In genomic region chr6:83660821-83661220, GRCm38 (mm10) we compare ENCODE assay signal across 25 mouse cellular contexts. TPM values are rescaled to one million over a fixed set of nuclear protein-coding genes. Genes with fewer than 3 reads are reported as not detected.
"Had no signal": no experiment of that assay in that cellular context is flagged by ENCODE, and none has a peak within 500 bp of the region (broad histone marks: within the 10 kb centered on the region; RNA-seq: fewer than 3 reads in every experiment).

No protein-coding gene starts in this region.

- DNase-seq: kidney, adult 2 months; kidney, postnatal 25 days; layer of hippocampus, adult 9-11 months; liver; liver, embryonic 13.5 days; lung, adult 2 months; lung, postnatal 14 days; lung, postnatal 4 days; retina, postnatal 1 day; right cerebral cortex, postnatal 25 days; spleen, adult 18-20 months had no signal

- H3K4me1 ChIP-seq: limb, embryonic 10.5 days; limb, embryonic 13.5 days; liver, embryonic 13.5 days; midbrain, embryonic 12.5 days; midbrain, embryonic 15.5 days; neural tube, embryonic 13.5 days; stomach, embryonic 15.5 days had no signal

- H3K36me3 ChIP-seq: limb, embryonic 10.5 days; limb, embryonic 13.5 days; liver, embryonic 13.5 days; midbrain, embryonic 12.5 days; midbrain, embryonic 15.5 days; neural tube, embryonic 13.5 days; stomach, embryonic 15.5 days had no signal

- H3K4me3 ChIP-seq: layer of hippocampus, adult 2 months; limb, embryonic 10.5 days; limb, embryonic 13.5 days; liver, embryonic 13.5 days; midbrain, embryonic 12.5 days; midbrain, embryonic 15.5 days; neural tube, embryonic 13.5 days; stomach, embryonic 15.5 days had no signal

- H3K9me3 ChIP-seq: limb, embryonic 10.5 days; limb, embryonic 13.5 days; liver, embryonic 13.5 days; midbrain, embryonic 12.5 days; midbrain, embryonic 15.5 days; neural tube, embryonic 13.5 days; stomach, embryonic 15.5 days had no signal

- ATAC-seq: intestine, embryonic 16.5 days; midbrain, embryonic 15.5 days had no signal

- H3K4me2 ChIP-seq: limb, embryonic 13.5 days; liver, embryonic 13.5 days; midbrain, embryonic 12.5 days; midbrain, embryonic 15.5 days; neural tube, embryonic 13.5 days; stomach, embryonic 15.5 days had no signal

- H3K9ac ChIP-seq: limb, embryonic 13.5 days; liver, embryonic 13.5 days; midbrain, embryonic 12.5 days; midbrain, embryonic 15.5 days; neural tube, embryonic 13.5 days; stomach, embryonic 15.5 days had no signal

- H3K27ac ChIP-seq: kidney, postnatal 0 days; layer of hippocampus, adult 2 months; limb, embryonic 10.5 days; limb, embryonic 13.5 days; liver, embryonic 13.5 days; midbrain, embryonic 12.5 days; midbrain, embryonic 15.5 days; neural tube, embryonic 13.5 days; stomach, embryonic 15.5 days had no signal

- H3K27me3 ChIP-seq: limb, embryonic 13.5 days; midbrain, embryonic 12.5 days; midbrain, embryonic 15.5 days; neural tube, embryonic 13.5 days; stomach, embryonic 15.5 days had no signal

RNA-seq across cellular contexts. Expression of gene Clec4f, which starts 4.8 kb away (rescaled TPM):
- polyA plus RNA-seq: kidney, adult 2 months; kidney, embryonic 14.5 days; kidney, postnatal 0 days; large intestine, adult 2 months; limb, embryonic 10.5 days; limb, embryonic 13.5 days; lung, adult 2 months; midbrain, embryonic 12.5 days; midbrain, embryonic 15.5 days; neural tube, embryonic 13.5 days; urinary bladder, adult 2 months had no signal

RNA-seq across cellular contexts. Expression of gene Cd207, which starts 16.8 kb away (rescaled TPM):
- polyA plus RNA-seq: intestine, embryonic 16.5 days; kidney, embryonic 14.5 days; kidney, postnatal 0 days; large intestine, adult 2 months; limb, embryonic 10.5 days; limb, embryonic 13.5 days; lung, embryonic 16.5 days; midbrain, embryonic 12.5 days; midbrain, embryonic 15.5 days; neural tube, embryonic 13.5 days; urinary bladder, adult 2 months had no signal

RNA-seq across cellular contexts. Expression of gene Vax2, which starts 50.2 kb away (rescaled TPM):
- polyA plus RNA-seq: intestine, embryonic 16.5 days; kidney, adult 2 months; kidney, embryonic 14.5 days; kidney, postnatal 0 days; large intestine, adult 2 months; liver, embryonic 13.5 days; liver, embryonic 16.5 days; lung, adult 2 months; lung, embryonic 16.5 days; stomach, embryonic 15.5 days; urinary bladder, adult 2 months had no signal
